Mouse (Mus musculus): Measurements from ENCODE around the gene Aipl1. TPM values are rescaled to one million over a fixed set of nuclear protein-coding genes. Genes with fewer than 3 reads are reported as not detected.
"Not testable (repeated sequence)": the region's sequence is repeated elsewhere in the genome, so short reads cannot be mapped to it uniquely, and the experiment has no call there.

The Aipl1 gene
- total and polyA plus RNA-seq, 3 experiments, result 0.39 to 0.58 TPM; not detected in 1

GRCm38 (mm10) chr11:71991541-71991940 is 45.8 kb downstream of the Aipl1 start:
- H3K4me3 ChIP-seq (ENCODE audit: control insufficient read depth in 1 of 2, insufficient read depth in 1 of 2, low read depth in 2 of 2, low read length in 2 of 2), result no peak overlapping the region
- no peak overlapping the region for H3K27ac ChIP-seq (ENCODE audit: control insufficient read depth, low read depth, low read length)
- H3K9me3 ChIP-seq (replicated peaks; ENCODE audit: insufficient read depth, low read length), result no peaks in the 10 kb centered on the region
- no peaks in the 10 kb centered on the region for H3K36me3 ChIP-seq (ENCODE audit: control insufficient read depth in 1 of 2, insufficient read depth in 2 of 2, low read length in 2 of 2)
- DNase-seq (ENCODE audit: low read depth, low spot score), result peak; percentile 38
- TF ChIP-seq TBP (IDR thresholded peaks at IDR 0.05; ENCODE audit: low read depth, low read length), result no peak
- TF ChIP-seq SMC3 (IDR thresholded peaks at IDR 0.05; ENCODE audit: low read depth, low read length), result peak; percentile 48; the same call in 1 of the 2 replicates
- peak; percentile 12 for TF ChIP-seq RAD21 (IDR thresholded peaks at IDR 0.05; ENCODE audit: low read depth, low read length)
- TF ChIP-seq CTCF (IDR thresholded peaks at IDR 0.05 in 2 of 3, conservative IDR thresholded peaks at IDR 0.05 in 1 of 3; ENCODE audit: control insufficient read depth in 1 of 3, insufficient read depth in 1 of 3, low read depth in 2 of 3, low read length in 3 of 3, poor library complexity in 1 of 3, severe bottlenecking in 1 of 3), result peak; percentile 15 to 56 (median 27); a peak in 5 of 6 replicates
- H3K4me1 ChIP-seq (ENCODE audit: control insufficient read depth in 1 of 2, insufficient read depth in 2 of 2, low read length in 2 of 2), result no peaks in the 10 kb centered on the region
- H3K79me2 ChIP-seq (ENCODE audit: control insufficient read depth, insufficient read depth, low read length, poor library complexity), result no peaks in the 10 kb centered on the region
- H3K9ac ChIP-seq (ENCODE audit: control insufficient read depth, low read depth, low read length, poor library complexity, severe bottlenecking), result no peak overlapping the region
- H3K27me3 ChIP-seq (ENCODE audit: control insufficient read depth in 1 of 2, insufficient read depth in 2 of 2, low read length in 2 of 2), result peaks cover 2 to 6% of the 10 kb centered on the region in 2 experiments; a peak in 2 of 4 replicates

DNA sequence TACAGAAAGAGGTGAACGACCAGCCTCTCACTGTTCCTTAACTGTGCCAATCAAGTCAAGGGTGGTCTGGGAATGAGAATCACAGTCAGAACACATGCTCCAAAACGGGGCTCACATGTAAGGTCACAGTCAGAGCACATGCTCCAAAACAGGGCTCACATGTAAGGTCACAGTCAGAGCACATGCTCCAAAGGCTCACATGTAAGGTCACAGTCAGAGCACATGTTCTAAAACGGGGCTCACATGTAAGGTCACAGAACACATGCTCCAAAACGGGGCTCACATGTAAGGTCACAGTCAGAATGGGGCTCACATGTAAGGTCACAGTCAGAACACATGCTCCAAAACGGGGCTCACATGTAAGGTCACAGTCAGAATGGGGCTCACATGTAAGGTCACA is 47.9 kb downstream of the Aipl1 start:
- H3K4me1 ChIP-seq (ENCODE audit: control insufficient read depth in 1 of 2, insufficient read depth in 2 of 2, low read length in 2 of 2); H3K9ac ChIP-seq (ENCODE audit: control insufficient read depth, low read depth, low read length, poor library complexity, severe bottlenecking); H3K79me2 ChIP-seq (ENCODE audit: control insufficient read depth, insufficient read depth, low read length, poor library complexity); H3K9me3 ChIP-seq (replicated peaks; ENCODE audit: insufficient read depth, low read length); H3K27me3 ChIP-seq (ENCODE audit: control insufficient read depth in 1 of 2, insufficient read depth in 2 of 2, low read length in 2 of 2); DNase-seq (ENCODE audit: low read depth, low spot score); H3K36me3 ChIP-seq (ENCODE audit: control insufficient read depth in 1 of 2, insufficient read depth in 2 of 2, low read length in 2 of 2); H3K27ac ChIP-seq (ENCODE audit: control insufficient read depth, low read depth, low read length); H3K4me3 ChIP-seq (ENCODE audit: control insufficient read depth in 1 of 2, insufficient read depth in 1 of 2, low read depth in 2 of 2, low read length in 2 of 2): not testable (repeated sequence)

DNA sequence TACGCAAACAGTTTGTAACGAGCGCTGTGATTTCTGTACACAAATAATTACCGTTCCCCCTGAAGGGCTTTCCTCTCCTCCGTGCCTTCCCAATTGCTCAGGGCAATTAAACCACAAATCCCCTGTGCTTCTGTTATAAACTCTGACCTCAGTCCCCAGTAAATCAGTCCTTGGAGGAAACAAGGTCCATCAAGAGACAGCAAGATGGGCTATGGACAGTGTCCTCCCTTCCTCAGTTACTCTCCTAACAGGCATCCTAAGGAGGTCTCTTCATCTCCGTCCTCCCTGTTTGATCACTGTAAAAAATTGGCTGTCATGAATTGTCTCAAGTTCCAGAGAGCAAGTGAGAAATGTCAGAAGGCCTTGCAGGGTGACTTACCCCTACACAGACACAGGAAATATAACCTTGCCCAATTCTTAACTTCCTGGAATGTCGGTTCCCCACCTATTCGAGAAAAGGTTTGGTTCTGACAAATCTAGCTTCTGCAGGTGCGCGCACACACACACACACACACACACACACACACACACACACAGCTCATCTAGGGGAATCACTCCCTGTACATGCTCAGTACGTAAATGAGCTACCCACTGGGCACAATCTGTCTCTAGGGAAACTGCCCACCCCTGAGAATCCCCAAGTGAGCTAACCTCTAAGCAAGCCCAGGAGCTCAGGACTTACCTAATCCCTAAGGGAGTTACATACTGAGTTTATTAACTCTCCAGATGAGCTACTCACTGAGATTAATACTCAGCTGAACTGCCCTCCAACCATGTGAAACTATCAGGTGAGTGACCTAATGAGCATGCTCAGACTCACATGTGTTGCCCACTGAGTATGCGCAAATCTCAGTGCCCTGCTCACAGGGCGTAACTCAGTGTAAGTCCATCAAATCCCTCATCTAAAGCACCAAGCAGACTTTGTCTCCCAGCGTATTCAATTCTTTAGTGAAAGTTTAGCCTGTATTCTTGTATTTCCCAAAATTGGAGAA is 49.9 kb downstream of the Aipl1 start:
- Histone ChIP-seq H3K4me1 (ENCODE audit: control insufficient read depth in 1 of 2, insufficient read depth in 2 of 2, low read length in 2 of 2) (no peaks in the 10 kb centered on the region), H3K9ac (ENCODE audit: control insufficient read depth, low read depth, low read length, poor library complexity, severe bottlenecking) (no peak overlapping the region), H3K27ac (ENCODE audit: control insufficient read depth, low read depth, low read length) (no peak overlapping the region), H3K79me2 (ENCODE audit: control insufficient read depth, insufficient read depth, low read length, poor library complexity) (no peaks in the 10 kb centered on the region), H3K4me3 (ENCODE audit: control insufficient read depth in 1 of 2, insufficient read depth in 1 of 2, low read depth in 2 of 2, low read length in 2 of 2) (no peak overlapping the region), H3K36me3 (ENCODE audit: control insufficient read depth in 1 of 2, insufficient read depth in 2 of 2, low read length in 2 of 2) (no peaks in the 10 kb centered on the region), H3K9me3 (replicated peaks; ENCODE audit: insufficient read depth, low read length) (no peaks in the 10 kb centered on the region), H3K27me3 (ENCODE audit: control insufficient read depth in 1 of 2, insufficient read depth in 2 of 2, low read length in 2 of 2) (peaks cover under 1 to 2% of the 10 kb centered on the region in 2 experiments; a peak in 1 of 4 replicates)
- TF ChIP-seq KAT2A (conservative IDR thresholded peaks at IDR 0.05; ENCODE audit: low read depth, low read length) (no peak), POLR2AphosphoS2 (IDR thresholded peaks at IDR 0.05; ENCODE audit: low read length) (no peak), SMC3 (IDR thresholded peaks at IDR 0.05; ENCODE audit: low read depth, low read length) (no peak), JUND (IDR thresholded peaks at IDR 0.05; ENCODE audit: low read depth, low read length) (no peak), TCF12 (IDR thresholded peaks at IDR 0.05; ENCODE audit: low read depth, low read length) (no peak), USF2 (IDR thresholded peaks at IDR 0.05; ENCODE audit: borderline replicate concordance in 1 of 2, insufficient read depth in 1 of 2, low read depth in 1 of 2, low read length in 2 of 2) (no peak), MXI1 (IDR thresholded peaks at IDR 0.05; ENCODE audit: low read depth, low read length) (no peak), MAZ (IDR thresholded peaks at IDR 0.05; ENCODE audit: low read depth, low read length) (no peak), HCFC1 (IDR thresholded peaks at IDR 0.05; ENCODE audit: low read depth, low read length) (no peak)
- no peak for DNase-seq (ENCODE audit: low read depth, low spot score)
